Mouse (Mus musculus) right cerebral cortex, postnatal 14 days (tissue): ENCODE results near the gene Olfr153.
"Not testable (repeated sequence)": the region's sequence is repeated elsewhere in the genome, so short reads cannot be mapped to it uniquely, and the experiment has no call there.

Source experiments
- DNase-seq: peaks from one replicate; pipeline ENCODE4 v3.0.0; 2022

The Olfr153 gene

GRCm38 (mm10) chr2:87531496-87531895, at the start of gene Olfr153:
Gene Olfr153 (plus strand): TSS chr2:87531796.
- no peak for DNase-seq

GRCm38 (mm10) chr2:87482276-87482675, 49.3 kb upstream of the Olfr153 start:
- DNase-seq: no peak

GRCm38 (mm10) chr2:87496993-87497392, 34.6 kb upstream of the Olfr153 start, which contains the start of gene Pramel7:
Gene Pramel7 (minus strand): TSS chr2:87497093.
- not testable (repeated sequence) for DNase-seq

DNA sequence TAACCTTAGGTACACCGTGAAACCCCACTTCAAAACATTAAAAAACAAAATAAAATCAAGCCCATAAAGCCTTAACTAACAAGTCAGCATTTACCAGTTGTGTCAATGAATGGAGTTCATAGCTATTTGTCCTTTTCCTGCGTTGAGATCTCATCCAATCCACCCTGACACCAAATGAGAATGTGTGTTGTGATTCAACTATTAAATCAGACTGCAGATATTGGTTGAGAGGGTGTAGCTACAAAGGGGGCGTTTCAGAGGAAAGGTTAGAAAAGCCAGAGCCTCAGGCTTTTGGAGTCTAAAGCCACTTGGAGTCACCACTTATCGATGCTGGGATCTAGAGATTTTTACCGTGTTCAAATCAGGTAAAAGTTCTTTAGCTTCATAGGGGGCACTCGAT, 25.3 kb upstream of the Olfr153 start, which contains the start of gene Pramel6:
Pramel6 (plus strand) TSS at position 301 of the 400 bp plus-strand sequence.
- no peak for DNase-seq

- no peak for DNase-seq
Observed at GRCm38 (mm10) chr2:87515046-87515445, 16.6 kb upstream of the Olfr153 start.

- DNase-seq: no peak
Observed at GRCm38 (mm10) chr2:87515457-87516060, 16.0 kb upstream of the Olfr153 start.

DNA sequence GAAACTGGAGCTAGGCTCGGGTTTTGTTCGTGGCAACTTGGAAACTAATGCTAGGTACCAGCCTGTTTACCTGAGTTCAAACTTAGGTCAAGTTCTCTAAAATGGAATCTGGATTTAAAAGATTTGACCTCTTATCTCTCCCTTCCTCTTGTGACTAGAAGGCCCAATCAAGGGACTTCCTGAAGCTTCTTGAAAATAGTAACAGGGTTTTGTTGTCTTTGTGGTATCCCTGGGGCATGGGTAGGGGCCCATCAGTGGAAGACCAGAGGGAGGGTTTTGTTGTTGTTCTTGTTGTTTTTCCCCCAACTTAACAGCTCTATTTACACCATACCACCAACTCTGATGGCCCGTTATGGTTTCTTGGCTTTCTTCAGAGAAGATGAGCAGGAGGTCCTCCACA, 15.0 kb upstream of the Olfr153 start:
- no peak for DNase-seq

GRCm38 (mm10) chr2:87520651-87521050, 10.9 kb upstream of the Olfr153 start:
- DNase-seq: no peak

DNA sequence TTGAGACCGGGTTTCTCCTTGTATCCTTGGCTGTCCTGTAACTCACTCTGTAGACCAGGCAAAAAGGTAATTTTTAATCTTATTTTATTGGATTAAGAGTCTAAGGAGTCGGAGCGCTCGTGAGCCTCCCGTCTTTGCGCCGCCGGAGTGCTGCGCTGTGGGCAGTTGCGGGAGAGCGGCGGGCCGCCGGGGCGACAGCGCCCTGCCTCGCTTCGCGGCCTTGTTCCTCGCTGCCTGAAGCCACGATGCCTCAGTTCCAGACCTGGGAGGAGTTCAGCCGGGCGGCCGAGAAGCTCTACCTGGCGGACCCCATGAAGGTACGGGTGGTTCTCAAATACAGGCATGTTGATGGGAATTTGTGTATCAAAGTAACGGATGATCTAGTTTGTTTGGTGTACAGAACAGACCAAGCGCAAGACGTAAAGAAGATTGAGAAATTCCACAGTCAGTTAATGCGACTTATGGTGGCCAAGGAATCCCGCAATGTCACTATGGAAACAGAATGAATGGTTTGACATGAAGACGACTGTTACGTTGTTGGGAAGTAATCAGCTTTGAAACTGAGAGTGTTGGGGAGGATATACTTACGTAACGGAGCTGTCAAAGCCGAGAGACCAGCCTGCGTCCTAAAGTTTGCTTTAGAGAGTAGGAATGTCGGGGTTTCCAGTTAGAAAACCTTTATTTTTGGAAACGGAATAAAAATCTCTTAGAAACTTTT, 5.5 kb upstream of the Olfr153 start:
- DNase-seq: peak; percentile 5

DNA sequence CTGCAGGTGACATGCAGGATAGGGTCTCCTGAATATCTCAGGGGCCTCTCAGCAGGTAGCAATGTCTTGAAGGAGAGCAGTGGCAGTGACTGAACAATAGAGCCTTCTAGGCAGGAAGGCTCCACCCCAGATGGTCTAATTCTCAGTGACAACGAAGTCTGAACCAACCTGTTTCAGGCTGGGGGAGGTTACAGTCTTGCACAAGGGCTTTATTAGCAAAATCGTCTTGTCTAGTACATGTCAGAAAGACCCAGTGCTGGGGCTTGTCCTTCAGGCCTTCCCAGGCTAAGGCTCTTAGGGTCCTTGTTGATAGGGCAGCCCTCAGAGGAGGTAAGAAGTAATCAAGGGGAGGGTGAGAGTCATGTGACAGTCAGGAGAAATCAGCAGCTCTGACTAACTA, 3.2 kb downstream of the Olfr153 start:
- no peak for DNase-seq

GRCm38 (mm10) chr2:87545442-87545841, 13.8 kb downstream of the Olfr153 start, which contains the start of gene Olfr1128:
Gene Olfr1128 (minus strand): TSS chr2:87545542.
- DNase-seq: no peak

DNA sequence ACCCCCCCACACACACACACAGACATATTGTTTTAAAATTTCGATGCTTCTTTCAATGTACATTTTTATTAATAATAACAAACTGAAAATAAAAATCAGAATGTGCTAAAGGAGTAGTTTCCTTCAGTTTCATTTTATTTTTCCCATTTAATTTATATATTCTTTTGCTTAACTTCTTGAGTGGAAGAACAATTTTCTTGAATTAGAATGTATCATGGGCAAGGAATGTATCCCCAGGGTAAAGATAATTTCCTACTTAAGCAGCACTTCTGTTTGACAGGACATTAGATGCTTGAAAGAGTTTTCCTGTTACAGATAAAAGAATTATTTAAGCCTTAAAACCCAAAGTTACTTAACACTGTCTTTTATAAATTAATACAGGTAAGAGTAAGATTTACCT, 42.0 kb downstream of the Olfr153 start, which contains the start of gene Olfr1129:
Olfr1129 (plus strand) TSS at position 301 of the 400 bp plus-strand sequence.
- DNase-seq: not testable (repeated sequence)
